Mouse (Mus musculus) olfactory bulb, adult 2 months (tissue): Measurements from ENCODE around the gene Samd9l.
"Not testable (repeated sequence)": the region's sequence is repeated elsewhere in the genome, so short reads cannot be mapped to it uniquely, and the experiment has no call there.

Experiments used
- CTCF ChIP-seq: fragments of 200-500 bp; IDR thresholded peaks from 2 replicates; pipeline ENCODE4 v1.5.1; 2012; ENCODE audit warnings: low read depth, mild to moderate bottlenecking, low read length, moderate library complexity; ENCODE audit not compliant: insufficient read depth
- POLR2A ChIP-seq: fragments of 200-500 bp; IDR thresholded peaks from 2 replicates; pipeline ENCODE4 v1.6.1; 2012; ENCODE audit warnings: mild to moderate bottlenecking, low read depth, low read length, moderate library complexity; ENCODE audit not compliant: insufficient read depth

DNA sequence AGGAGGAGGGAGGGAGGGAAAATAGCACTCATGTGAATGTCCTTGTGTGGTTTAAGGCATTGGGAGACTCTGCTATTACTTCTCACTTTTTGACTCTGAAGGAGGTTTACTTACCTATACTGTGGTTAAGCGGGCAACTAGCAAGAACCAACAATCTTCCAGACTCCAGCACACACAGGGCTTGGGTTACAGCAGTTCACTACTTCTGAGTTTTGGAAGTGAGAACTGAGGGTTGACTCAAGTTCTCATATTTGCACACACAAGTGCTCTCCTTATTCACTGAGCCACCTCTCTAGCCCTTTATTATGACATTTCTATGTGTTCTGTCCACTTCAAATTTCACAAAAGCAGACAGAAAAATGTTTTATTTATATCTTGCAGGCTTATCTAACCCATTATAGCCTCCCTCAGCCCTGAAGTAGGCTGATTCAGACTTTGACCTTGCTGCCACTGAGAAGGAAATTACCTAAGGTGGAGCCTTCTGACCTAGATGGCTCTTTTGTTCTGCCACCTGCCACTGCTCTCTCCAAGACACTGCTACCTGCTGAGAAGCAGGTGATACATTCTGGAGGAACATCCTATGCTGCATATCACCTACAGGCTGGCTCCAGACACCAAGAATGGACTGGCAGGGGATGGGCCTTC, 55.6 kb downstream of the Samd9l start:
- not testable (repeated sequence) for TF ChIP-seq CTCF, POLR2A
